Mouse (Mus musculus) c-Kit-positive CD71-positive TER-119-negative erythroid progenitor cells, embryonic 14.5 days (primary cell): Measurements from ENCODE around the gene Fgd2.
A peak's percentile ranks its signal among the peaks of the same experiment; 100 is the strongest.
"Not testable (repeated sequence)": the region's sequence is repeated elsewhere in the genome, so short reads cannot be mapped to it uniquely, and the experiment has no call there.

ENCODE experiments used
- DNase-seq: peaks from one replicate; pipeline ENCODE4 v3.0.0-alpha.2; 2013; ENCODE audit warnings: low read depth

Gene Fgd2

GRCm38 (mm10) chr17:29363109-29363508 lies 2.4 kb downstream of the Fgd2 start:
- no peak for DNase-seq

- DNase-seq = no peak
Observed at GRCm38 (mm10) chr17:29365105-29365621, 4.4 kb downstream of the Fgd2 start.

GRCm38 (mm10) chr17:29368726-29369125 lies 8.0 kb downstream of the Fgd2 start:
- DNase-seq = no peak

GRCm38 (mm10) chr17:29370984-29371723 lies 10.4 kb downstream of the Fgd2 start:
- DNase-seq = peak; percentile 84

- no peak for DNase-seq
Observed at GRCm38 (mm10) chr17:29375871-29376270, 15.2 kb downstream of the Fgd2 start.

GRCm38 (mm10) chr17:29378056-29378455 lies 17.3 kb downstream of the Fgd2 start:
- no peak for DNase-seq

- no peak for DNase-seq
Observed at GRCm38 (mm10) chr17:29380241-29380640, 19.5 kb downstream of the Fgd2 start.

GRCm38 (mm10) chr17:29381472-29381871 lies 20.8 kb downstream of the Fgd2 start:
- peak; percentile 75 for DNase-seq

GRCm38 (mm10) chr17:29382417-29382816 lies 21.7 kb downstream of the Fgd2 start:
- no peak for DNase-seq

GRCm38 (mm10) chr17:29383923-29384322 lies 23.2 kb downstream of the Fgd2 start:
- DNase-seq = no peak

- DNase-seq = no peak
Observed at GRCm38 (mm10) chr17:29384850-29385438, 24.2 kb downstream of the Fgd2 start.

GRCm38 (mm10) chr17:29385746-29386145 lies 25.0 kb downstream of the Fgd2 start:
- DNase-seq = no peak

- DNase-seq = no peak
Observed at GRCm38 (mm10) chr17:29388978-29389377, 28.3 kb downstream of the Fgd2 start.

GRCm38 (mm10) chr17:29391280-29391679 lies 30.6 kb downstream of the Fgd2 start:
- no peak for DNase-seq

GRCm38 (mm10) chr17:29393335-29394089 lies 32.8 kb downstream of the Fgd2 start:
- no peak for DNase-seq

- DNase-seq = no peak
Observed at GRCm38 (mm10) chr17:29394106-29394760, 33.5 kb downstream of the Fgd2 start.

GRCm38 (mm10) chr17:29394761-29395160 lies 34.0 kb downstream of the Fgd2 start:
- DNase-seq = not testable (repeated sequence)

- DNase-seq = no peak
Observed at GRCm38 (mm10) chr17:29395381-29395780, 34.7 kb downstream of the Fgd2 start.

- DNase-seq = no peak
Observed at GRCm38 (mm10) chr17:29396056-29396799, 35.5 kb downstream of the Fgd2 start.

- peak; percentile 85 for DNase-seq
Observed at GRCm38 (mm10) chr17:29396821-29397242, 36.1 kb downstream of the Fgd2 start.
